Mouse (Mus musculus) cerebellum, adult 18-20 months (tissue): Measurements from ENCODE around the gene Tubg2.
"Not testable (repeated sequence)": the region's sequence is repeated elsewhere in the genome, so short reads cannot be mapped to it uniquely, and the experiment has no call there.

Experiments
- DNase-seq, 2 experiments: peaks; one replicate each; pipeline ENCODE4 v3.0.0; 2021

Gene Tubg2

GRCm38 (mm10) chr11:101155728-101156371, at the start of gene Tubg2:
TSS of gene Tubg2 (plus strand) at chr11:101155907.
- DNase-seq: peak; percentile 81 to 84

- no peak for DNase-seq
Observed at GRCm38 (mm10) chr11:101109351-101109750, 46.4 kb upstream of the Tubg2 start.

GRCm38 (mm10) chr11:101110708-101111107, 45.0 kb upstream of the Tubg2 start:
- DNase-seq: no peak

- DNase-seq: no peak
Observed at GRCm38 (mm10) chr11:101111178-101111577, 44.5 kb upstream of the Tubg2 start.

GRCm38 (mm10) chr11:101112186-101112585, 43.5 kb upstream of the Tubg2 start:
- no peak for DNase-seq

GRCm38 (mm10) chr11:101115564-101115963, 40.1 kb upstream of the Tubg2 start:
- DNase-seq: no peak

- DNase-seq: no peak
Observed at GRCm38 (mm10) chr11:101118105-101118504, 37.6 kb upstream of the Tubg2 start.

GRCm38 (mm10) chr11:101119131-101119760, 36.5 kb upstream of the Tubg2 start:
- DNase-seq: no peak

GRCm38 (mm10) chr11:101119761-101120544, 35.8 kb upstream of the Tubg2 start, which contains the start of the genes Retreg3 and Tubg1:
TSS of gene Retreg3 (minus strand) at chr11:101119893.
TSS of gene Tubg1 (plus strand) at chr11:101119938.
- DNase-seq: peak; percentile 97 to 100

- peak in 1 of 2 experiments; percentile 31 for DNase-seq
Observed at GRCm38 (mm10) chr11:101120545-101121188, 35.0 kb upstream of the Tubg2 start.

- not testable (repeated sequence) for DNase-seq
Observed at GRCm38 (mm10) chr11:101124494-101124893, 31.2 kb upstream of the Tubg2 start.

GRCm38 (mm10) chr11:101125008-101125407, 30.7 kb upstream of the Tubg2 start:
- DNase-seq: not testable (repeated sequence)

GRCm38 (mm10) chr11:101127075-101127474, 28.6 kb upstream of the Tubg2 start:
- DNase-seq: peak in 1 of 2 experiments; percentile 38

GRCm38 (mm10) chr11:101128996-101129577, 26.6 kb upstream of the Tubg2 start:
- peak; percentile 80 to 91 for DNase-seq

- DNase-seq: peak; percentile 45 to 49
Observed at GRCm38 (mm10) chr11:101130056-101130756, 25.5 kb upstream of the Tubg2 start.

GRCm38 (mm10) chr11:101131187-101131586, 24.5 kb upstream of the Tubg2 start:
- DNase-seq: peak; percentile 69 to 78

GRCm38 (mm10) chr11:101131701-101132100, 24.0 kb upstream of the Tubg2 start:
- no peak for DNase-seq

- no peak for DNase-seq
Observed at GRCm38 (mm10) chr11:101133037-101133436, 22.7 kb upstream of the Tubg2 start.

GRCm38 (mm10) chr11:101134217-101134865, 21.4 kb upstream of the Tubg2 start:
- peak in 1 of 2 experiments; percentile 37 for DNase-seq

- DNase-seq: no peak
Observed at GRCm38 (mm10) chr11:101137000-101137399, 18.7 kb upstream of the Tubg2 start.

- DNase-seq: no peak
Observed at GRCm38 (mm10) chr11:101138536-101139181, 17.0 kb upstream of the Tubg2 start.
